12 mouse cellular contexts compared by ENCODE assay signal in genomic region chr11:80148313-80148712, GRCm38 (mm10). TPM values are rescaled to one million over a fixed set of nuclear protein-coding genes. Genes with fewer than 3 reads are reported as not detected.
A peak's percentile ranks its signal among the peaks of the same experiment; 100 is the strongest.
DNase-seq lines count a peak whose midpoint lies in the region; ATAC-seq lines count a peak whose summit lies in the region.
"Had no signal": no experiment of that assay in that cellular context is flagged by ENCODE, and none has a peak within 500 bp of the region (broad histone marks: within the 10 kb centered on the region; RNA-seq: fewer than 3 reads in every experiment).

No protein-coding gene starts in this region.

- H3K36me3 ChIP-seq in intestine, embryonic 16.5 days (ENCODE audit: control insufficient read depth, insufficient read depth, low read length): no peaks in the 10 kb centered on the region
- H3K36me3 ChIP-seq in intestine, embryonic 15.5 days: no peaks in the 10 kb centered on the region
- H3K36me3 ChIP-seq in kidney, embryonic 16.5 days (ENCODE audit: insufficient read depth, low read length): no peaks in the 10 kb centered on the region
- H3K36me3 ChIP-seq: midbrain, embryonic 10.5 days had no signal

- peak; percentile 75 for DNase-seq in gastrocnemius, postnatal 25 days
- DNase-seq in skeletal muscle tissue, adult 2 months (ENCODE audit: low read depth, low spot score): peak; percentile 77
- DNase-seq in adrenal gland, postnatal 36 days: no peak
- DNase-seq in spleen, postnatal 4 days (ENCODE audit: low spot score in 2 of 2): no peak
- DNase-seq in ovary, postnatal 14 days (ENCODE audit: low spot score): no peak
- DNase-seq: cerebellum, postnatal 10 days had no signal

- WGBS in intestine, embryonic 16.5 days: 27% methylated on average over 1 of the region's 1 CpGs
- 19% methylated on average over 1 of the region's 1 CpGs for WGBS in intestine, embryonic 15.5 days
- 38% methylated on average over 1 of the region's 1 CpGs for WGBS in kidney, embryonic 16.5 days

- no peak overlapping the region for H3K9ac ChIP-seq in intestine, embryonic 16.5 days (ENCODE audit: low read depth, low read length)
- H3K9ac ChIP-seq in intestine, embryonic 15.5 days: no peak overlapping the region
- no peak overlapping the region for H3K9ac ChIP-seq in kidney, embryonic 16.5 days (replicated peaks; ENCODE audit: low read length)

- no peak overlapping the region for H3K4me2 ChIP-seq in intestine, embryonic 16.5 days (ENCODE audit: low read depth, low read length)
- no peak overlapping the region for H3K4me2 ChIP-seq in intestine, embryonic 15.5 days (replicated peaks)
- no peak overlapping the region for H3K4me2 ChIP-seq in kidney, embryonic 16.5 days (replicated peaks; ENCODE audit: low read depth, low read length)
- H3K4me2 ChIP-seq: liver, embryonic 11.5 days had no signal

- no peaks in the 10 kb centered on the region for H3K27me3 ChIP-seq in intestine, embryonic 16.5 days (replicated peaks; ENCODE audit: control insufficient read depth, insufficient read depth, low read length)
- H3K27me3 ChIP-seq in intestine, embryonic 15.5 days (replicated peaks): 0 out of 2 replicates have a peak, but pooled peaks cover 3% of the 10 kb centered on the region
- peaks cover 6% of the 10 kb centered on the region; the same call in 1 of the 2 replicates for H3K27me3 ChIP-seq in kidney, embryonic 16.5 days (ENCODE audit: insufficient read depth, low read length)

- no peak overlapping the region for H3K4me3 ChIP-seq in intestine, embryonic 16.5 days (ENCODE audit: low read length)
- H3K4me3 ChIP-seq in intestine, embryonic 15.5 days (replicated peaks): no peak overlapping the region
- no peak overlapping the region for H3K4me3 ChIP-seq in kidney, embryonic 16.5 days (ENCODE audit: low read length)
- H3K4me3 ChIP-seq: midbrain, embryonic 10.5 days had no signal

- H3K4me1 ChIP-seq in intestine, embryonic 16.5 days (ENCODE audit: control insufficient read depth, insufficient read depth, low read length): peaks cover 6% of the 10 kb centered on the region
- no peaks in the 10 kb centered on the region for H3K4me1 ChIP-seq in intestine, embryonic 15.5 days (replicated peaks)
- peaks cover 5% of the 10 kb centered on the region; the same call in 1 of the 2 replicates for H3K4me1 ChIP-seq in kidney, embryonic 16.5 days (ENCODE audit: insufficient read depth, low read length)
- H3K4me1 ChIP-seq: midbrain, embryonic 10.5 days had no signal

- H3K27ac ChIP-seq in intestine, embryonic 16.5 days (ENCODE audit: low read length): no peak overlapping the region
- H3K27ac ChIP-seq in intestine, embryonic 15.5 days: no peak overlapping the region
- no peak overlapping the region for H3K27ac ChIP-seq in kidney, embryonic 16.5 days (ENCODE audit: low read length)
- H3K27ac ChIP-seq: midbrain, embryonic 10.5 days had no signal

- no peaks in the 10 kb centered on the region for H3K9me3 ChIP-seq in intestine, embryonic 16.5 days (ENCODE audit: control insufficient read depth, low read length)
- H3K9me3 ChIP-seq in intestine, embryonic 15.5 days: no peaks in the 10 kb centered on the region
- H3K9me3 ChIP-seq in kidney, embryonic 16.5 days (ENCODE audit: low read length): no peaks in the 10 kb centered on the region
- H3K9me3 ChIP-seq: midbrain, embryonic 10.5 days had no signal

- ATAC-seq in intestine, embryonic 16.5 days: peak; percentile 26; the same call in 1 of the 2 replicates
- ATAC-seq in intestine, embryonic 15.5 days: no peak
- 0 out of 2 replicates have a peak, but pooled peaks have one; percentile 47 for ATAC-seq in kidney, embryonic 16.5 days (ENCODE audit: low FRiP score, low TSS enrichment)

RNA-seq across cellular contexts. Expression of gene Adap2, which starts 5.6 kb away (rescaled TPM):
- polyA plus RNA-seq in intestine, embryonic 16.5 days (2015; fragmentation: Nextera tagmentation; extraction: Ambion mirVana): 4.9 and 5.1 TPM in 2 replicates
- polyA plus RNA-seq in intestine, embryonic 15.5 days (2015; fragmentation: Nextera tagmentation; extraction: Ambion mirVana): 3.6 and 4.2 TPM in 2 replicates
- total RNA-seq in gastrocnemius, postnatal 25 days (2021): 1 to 10 TPM; 5.0 to 6.0 TPM
- 3.1 and 3.6 TPM in 2 replicates for polyA plus RNA-seq in kidney, embryonic 16.5 days (2015; fragmentation: Nextera tagmentation; extraction: Ambion mirVana)
- total RNA-seq in adrenal gland, postnatal 36 days (2021): 10 to 100 TPM in 1 of 2 experiments, 1 to 10 TPM in 1; 9.6 to 10.3 TPM
- total RNA-seq: hematopoietic stem cell, adult 5-6 weeks had no signal

RNA-seq across cellular contexts. Expression of gene Tefm, which starts 6.3 kb away (rescaled TPM):
- polyA plus RNA-seq in intestine, embryonic 16.5 days (2015; fragmentation: Nextera tagmentation; extraction: Ambion mirVana): 28.8 and 33.1 TPM in 2 replicates
- polyA plus RNA-seq in intestine, embryonic 15.5 days (2015; fragmentation: Nextera tagmentation; extraction: Ambion mirVana): 30.9 and 33.8 TPM in 2 replicates
- 10 to 100 TPM; 16.3 to 21.5 TPM for total RNA-seq in gastrocnemius, postnatal 25 days (2021)
- 35.0 and 39.0 TPM in 2 replicates for polyA plus RNA-seq in kidney, embryonic 16.5 days (2015; fragmentation: Nextera tagmentation; extraction: Ambion mirVana)
- total RNA-seq in adrenal gland, postnatal 36 days (2021): 10 to 100 TPM; 11.0 to 19.0 TPM

RNA-seq across cellular contexts. Expression of gene Rnf135, which starts 35.3 kb away (rescaled TPM):
- 11.7 and 11.8 TPM in 2 replicates for polyA plus RNA-seq in intestine, embryonic 16.5 days (2015; fragmentation: Nextera tagmentation; extraction: Ambion mirVana)
- 10.1 and 10.8 TPM in 2 replicates for polyA plus RNA-seq in intestine, embryonic 15.5 days (2015; fragmentation: Nextera tagmentation; extraction: Ambion mirVana)
- 1 to 10 TPM; 1.7 to 3.5 TPM for total RNA-seq in gastrocnemius, postnatal 25 days (2021)
- 12.9 and 14.0 TPM in 2 replicates for polyA plus RNA-seq in kidney, embryonic 16.5 days (2015; fragmentation: Nextera tagmentation; extraction: Ambion mirVana)
- 10 to 100 TPM in 1 of 2 experiments, 1 to 10 TPM in 1; 6.9 to 13.3 TPM for total RNA-seq in adrenal gland, postnatal 36 days (2021)

RNA-seq across cellular contexts. Expression of gene Atad5, which starts 59.1 kb away (rescaled TPM):
- 4.7 and 5.6 TPM in 2 replicates for polyA plus RNA-seq in intestine, embryonic 16.5 days (2015; fragmentation: Nextera tagmentation; extraction: Ambion mirVana)
- 7.3 and 8.9 TPM in 2 replicates for polyA plus RNA-seq in intestine, embryonic 15.5 days (2015; fragmentation: Nextera tagmentation; extraction: Ambion mirVana)
- total RNA-seq in gastrocnemius, postnatal 25 days (2021): under 1 TPM; 0.72 to 0.99 TPM
- polyA plus RNA-seq in kidney, embryonic 16.5 days (2015; fragmentation: Nextera tagmentation; extraction: Ambion mirVana): 8.3 and 10.5 TPM in 2 replicates
- total RNA-seq in adrenal gland, postnatal 36 days (2021): 1 to 10 TPM; 2.2 to 2.3 TPM

Comparison
In these comparisons a context has a peak if more than half of its experiments do, and no peak if none do; other contexts are left out.
1. DNase-seq: peak in gastrocnemius, postnatal 25 days (single experiment) and skeletal muscle tissue, adult 2 months (single experiment); none in adrenal gland, postnatal 36 days (0 of 2), spleen, postnatal 4 days (0 of 2) and ovary, postnatal 14 days (single experiment).